Mouse (Mus musculus): ENCODE data around the gene Ugt2b34. TPM values are rescaled to one million over a fixed set of nuclear protein-coding genes. Genes with fewer than 3 reads are reported as not detected.
A peak's percentile ranks its signal among the peaks of the same experiment; 100 is the strongest.
"Not testable (repeated sequence)": the region's sequence is repeated elsewhere in the genome, so short reads cannot be mapped to it uniquely, and the experiment has no call there.

Gene Ugt2b34
- polyA plus RNA-seq, 1 experiment from 2014 or later, result 8.1 TPM

GRCm38 (mm10) chr5:86889933-86890332, 16.8 kb downstream of the Ugt2b34 start:
- no peak for DNase-seq (ENCODE audit: low spot score)
- Histone ChIP-seq H3K4me2 (ENCODE audit: low read length) (no peak overlapping the region), H3K4me1 (replicated peaks; ENCODE audit: insufficient read depth, low read length) (no peaks in the 10 kb centered on the region), H3K9ac (ENCODE audit: low read depth, low read length) (no peak overlapping the region), H3K9me3 (replicated peaks; ENCODE audit: low read length) (no peaks in the 10 kb centered on the region), H3K4me3 (replicated peaks; ENCODE audit: low read depth, low read length) (no peak overlapping the region), H3K27me3 (ENCODE audit: insufficient read depth, low read length) (no peaks in the 10 kb centered on the region), H3K36me3 (ENCODE audit: insufficient read depth, low read length) (no peaks in the 10 kb centered on the region), H3K27ac (no peak overlapping the region)
- no peak for ATAC-seq (replicated peaks; ENCODE audit: low FRiP score, low read depth)
- WGBS, result 86% methylated on average over 1 of the region's 1 CpGs
- peak; percentile 38; the same call in 1 of the 2 replicates for TF ChIP-seq CTCF (IDR thresholded peaks at IDR 0.05; ENCODE audit: low read depth)

GRCm38 (mm10) chr5:86888420-86888819, 18.3 kb downstream of the Ugt2b34 start:
- Histone ChIP-seq H3K4me3 (replicated peaks; ENCODE audit: low read depth, low read length) (no peak overlapping the region), H3K4me1 (replicated peaks; ENCODE audit: insufficient read depth, low read length) (no peaks in the 10 kb centered on the region), H3K27me3 (ENCODE audit: insufficient read depth, low read length) (no peaks in the 10 kb centered on the region), H3K27ac (no peak overlapping the region), H3K9me3 (replicated peaks; ENCODE audit: low read length) (no peaks in the 10 kb centered on the region), H3K36me3 (ENCODE audit: insufficient read depth, low read length) (no peaks in the 10 kb centered on the region), H3K9ac (ENCODE audit: low read depth, low read length) (no peak overlapping the region), H3K4me2 (ENCODE audit: low read length) (no peak overlapping the region)
- WGBS, result 45% methylated on average over 1 of the region's 1 CpGs
- no peak for DNase-seq (ENCODE audit: low spot score)
- no peak for TF ChIP-seq CTCF (IDR thresholded peaks at IDR 0.05; ENCODE audit: low read depth)
- ATAC-seq (replicated peaks; ENCODE audit: low FRiP score, low read depth), result no peak

GRCm38 (mm10) chr5:86887081-86887480, 19.7 kb downstream of the Ugt2b34 start:
- Histone ChIP-seq H3K4me1 (replicated peaks; ENCODE audit: insufficient read depth, low read length) (no peaks in the 10 kb centered on the region), H3K36me3 (ENCODE audit: insufficient read depth, low read length) (no peaks in the 10 kb centered on the region), H3K27ac (no peak overlapping the region), H3K9me3 (replicated peaks; ENCODE audit: low read length) (no peaks in the 10 kb centered on the region), H3K9ac (ENCODE audit: low read depth, low read length) (no peak overlapping the region), H3K4me3 (replicated peaks; ENCODE audit: low read depth, low read length) (no peak overlapping the region), H3K27me3 (ENCODE audit: insufficient read depth, low read length) (no peaks in the 10 kb centered on the region), H3K4me2 (ENCODE audit: low read length) (no peak overlapping the region)
- DNase-seq (ENCODE audit: low spot score) (no peak), ATAC-seq (replicated peaks; ENCODE audit: low FRiP score, low read depth) (no peak)
- TF ChIP-seq CTCF (IDR thresholded peaks at IDR 0.05; ENCODE audit: low read depth), result no peak
- WGBS, result 46% methylated on average over 1 of the region's 1 CpGs

GRCm38 (mm10) chr5:86886620-86887019, 20.1 kb downstream of the Ugt2b34 start:
- Histone ChIP-seq H3K27ac (no peak overlapping the region), H3K4me3 (replicated peaks; ENCODE audit: low read depth, low read length) (no peak overlapping the region), H3K27me3 (ENCODE audit: insufficient read depth, low read length) (no peaks in the 10 kb centered on the region), H3K4me2 (ENCODE audit: low read length) (no peak overlapping the region), H3K9ac (ENCODE audit: low read depth, low read length) (no peak overlapping the region), H3K36me3 (ENCODE audit: insufficient read depth, low read length) (no peaks in the 10 kb centered on the region), H3K4me1 (replicated peaks; ENCODE audit: insufficient read depth, low read length) (no peaks in the 10 kb centered on the region), H3K9me3 (replicated peaks; ENCODE audit: low read length) (no peaks in the 10 kb centered on the region)
- WGBS, result 42% methylated on average over 3 of the region's 3 CpGs
- ATAC-seq (replicated peaks; ENCODE audit: low FRiP score, low read depth), result no peak
- peak; percentile 37 for DNase-seq (ENCODE audit: low spot score)
- peak; percentile 65 for TF ChIP-seq CTCF (IDR thresholded peaks at IDR 0.05; ENCODE audit: low read depth)

GRCm38 (mm10) chr5:86871877-86872276, 34.9 kb downstream of the Ugt2b34 start:
- H3K4me2 ChIP-seq (ENCODE audit: low read length), result no peak overlapping the region
- H3K9me3 ChIP-seq (replicated peaks; ENCODE audit: low read length), result no peaks in the 10 kb centered on the region
- ATAC-seq (replicated peaks; ENCODE audit: low FRiP score, low read depth) (no peak), DNase-seq (ENCODE audit: low spot score) (no peak)
- no peak overlapping the region for H3K4me3 ChIP-seq (replicated peaks; ENCODE audit: low read depth, low read length)
- H3K27ac ChIP-seq, result no peak overlapping the region
- H3K9ac ChIP-seq (ENCODE audit: low read depth, low read length), result no peak overlapping the region
- H3K27me3 ChIP-seq (ENCODE audit: insufficient read depth, low read length), result no peaks in the 10 kb centered on the region
- no peak for TF ChIP-seq CTCF (IDR thresholded peaks at IDR 0.05; ENCODE audit: low read depth)
- H3K4me1 ChIP-seq (replicated peaks; ENCODE audit: insufficient read depth, low read length), result no peaks in the 10 kb centered on the region
- 25% methylated on average over 1 of the region's 1 CpGs for WGBS
- no peaks in the 10 kb centered on the region for H3K36me3 ChIP-seq (ENCODE audit: insufficient read depth, low read length)

GRCm38 (mm10) chr5:86858336-86858735, 48.4 kb downstream of the Ugt2b34 start:
- Histone ChIP-seq H3K9me3 (replicated peaks; ENCODE audit: low read length) (no peaks in the 10 kb centered on the region), H3K36me3 (ENCODE audit: insufficient read depth, low read length) (no peaks in the 10 kb centered on the region), H3K4me1 (replicated peaks; ENCODE audit: insufficient read depth, low read length) (no peaks in the 10 kb centered on the region), H3K27ac (no peak overlapping the region), H3K4me3 (replicated peaks; ENCODE audit: low read depth, low read length) (no peak overlapping the region), H3K4me2 (ENCODE audit: low read length) (no peak overlapping the region), H3K9ac (ENCODE audit: low read depth, low read length) (no peak overlapping the region), H3K27me3 (ENCODE audit: insufficient read depth, low read length) (no peaks in the 10 kb centered on the region)
- no peak for DNase-seq (ENCODE audit: low spot score)
- 58% methylated on average over 3 of the region's 3 CpGs for WGBS
- no peak for TF ChIP-seq CTCF (IDR thresholded peaks at IDR 0.05; ENCODE audit: low read depth)
- ATAC-seq (replicated peaks; ENCODE audit: low FRiP score, low read depth), result no peak

- no peak overlapping the region for H3K4me2 ChIP-seq (ENCODE audit: low read length)
- no peak overlapping the region for H3K9ac ChIP-seq (ENCODE audit: low read depth, low read length)
- no peaks in the 10 kb centered on the region for H3K27me3 ChIP-seq (ENCODE audit: insufficient read depth, low read length)
- DNase-seq (ENCODE audit: low spot score) (no peak), ATAC-seq (replicated peaks; ENCODE audit: low FRiP score, low read depth) (no peak)
- no peaks in the 10 kb centered on the region for H3K9me3 ChIP-seq (replicated peaks; ENCODE audit: low read length)
- H3K36me3 ChIP-seq (ENCODE audit: insufficient read depth, low read length), result no peaks in the 10 kb centered on the region
- H3K4me1 ChIP-seq (replicated peaks; ENCODE audit: insufficient read depth, low read length), result no peaks in the 10 kb centered on the region
- no peak overlapping the region for H3K4me3 ChIP-seq (replicated peaks; ENCODE audit: low read depth, low read length)
- no peak for TF ChIP-seq CTCF (IDR thresholded peaks at IDR 0.05; ENCODE audit: low read depth)
- WGBS, result 25% methylated on average over 1 of the region's 1 CpGs
- no peak overlapping the region for H3K27ac ChIP-seq
These were observed 49.1 kb downstream of the Ugt2b34 start for GRCm38 (mm10) chr5:86857682-86858081.

DNA sequence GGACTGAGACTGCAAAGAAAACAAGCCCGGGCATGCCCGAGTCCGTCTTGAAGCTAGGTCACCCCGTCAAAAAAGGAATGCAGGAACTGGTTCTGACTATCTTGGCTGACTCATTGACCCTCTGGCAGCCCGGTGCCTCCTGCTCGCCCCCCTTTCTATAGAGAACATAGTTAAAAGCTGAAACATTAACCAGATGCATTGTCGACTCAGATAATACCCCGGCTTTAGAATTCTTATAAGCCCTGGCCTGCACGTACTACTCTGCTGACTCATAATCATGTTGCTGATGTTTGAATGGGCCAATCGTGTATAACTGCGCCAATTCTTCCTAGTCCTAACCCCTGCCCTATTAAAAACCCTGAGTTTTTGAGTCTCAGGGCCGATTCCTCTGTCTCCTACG, 50.2 kb downstream of the Ugt2b34 start:
- not testable (repeated sequence) for H3K9ac ChIP-seq (ENCODE audit: low read depth, low read length); H3K4me3 ChIP-seq (replicated peaks; ENCODE audit: low read depth, low read length); H3K4me1 ChIP-seq (replicated peaks; ENCODE audit: insufficient read depth, low read length); H3K27me3 ChIP-seq (ENCODE audit: insufficient read depth, low read length); H3K4me2 ChIP-seq (ENCODE audit: low read length); H3K27ac ChIP-seq; DNase-seq (ENCODE audit: low spot score); ATAC-seq (replicated peaks; ENCODE audit: low FRiP score, low read depth); H3K36me3 ChIP-seq (ENCODE audit: insufficient read depth, low read length); H3K9me3 ChIP-seq (replicated peaks; ENCODE audit: low read length)
- WGBS, result 62% methylated on average over 13 of the region's 13 CpGs

Data from kidney, postnatal 0 days (tissue).